Mouse (Mus musculus) retina, embryonic 14.5 days (tissue): ENCODE measurements at regions not wholly inside any gene's neighbourhood (a gene's known extent, or its start where the extent isn't known, plus 50 kb on each side); places are given as distances from the start of the nearest gene placed in this dataset.

Experiments used
- DNase-seq: peaks from one replicate; pipeline ENCODE4 v3.0.0-alpha.2; 2015; ENCODE audit warnings: low spot score

- peak; percentile 24 for DNase-seq
These were observed 52.2 kb upstream of the Foxo6 start for GRCm38 (mm10) chr4:120339371-120339770.

DNA sequence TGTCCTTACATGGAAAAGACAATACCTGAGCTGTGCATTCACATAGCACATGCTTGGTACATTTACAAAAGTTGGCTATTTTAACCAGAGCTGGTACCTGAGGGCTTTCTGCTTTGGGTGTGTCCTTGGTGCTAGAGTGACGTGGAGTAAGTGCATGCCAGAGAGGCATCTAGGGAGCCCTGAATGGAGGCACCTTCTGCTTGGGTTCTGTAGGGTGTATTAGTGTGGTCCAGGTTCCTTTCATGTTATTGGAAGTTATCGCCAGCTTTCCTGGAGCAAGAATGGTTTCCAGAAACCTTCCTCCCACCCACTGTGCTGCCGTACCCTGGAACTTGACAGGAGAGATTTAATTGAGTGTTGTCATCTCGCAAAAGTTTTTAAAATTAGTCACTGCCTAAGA is 53.5 kb upstream of the Foxo6 start:
- no peak for DNase-seq

DNA sequence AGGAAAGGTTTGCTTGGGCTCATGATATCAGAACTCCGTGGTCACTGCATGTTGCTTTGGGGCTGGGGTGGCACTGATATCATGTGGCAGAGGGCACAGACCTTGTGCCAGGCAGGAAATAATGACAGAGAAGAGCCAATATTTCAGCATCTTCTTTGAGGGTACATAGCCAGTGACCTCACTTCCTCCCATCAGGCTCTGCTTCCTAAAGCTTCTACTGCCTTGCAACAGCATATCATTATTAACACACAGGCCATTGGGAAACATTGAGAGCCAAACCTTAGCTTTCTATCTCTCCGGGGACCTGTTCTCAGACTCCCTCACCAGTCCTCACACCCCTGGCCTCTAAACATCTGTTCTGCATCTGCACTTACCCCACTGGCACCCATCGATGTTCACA is 54.8 kb upstream of the Foxo6 start:
- no peak for DNase-seq

DNA sequence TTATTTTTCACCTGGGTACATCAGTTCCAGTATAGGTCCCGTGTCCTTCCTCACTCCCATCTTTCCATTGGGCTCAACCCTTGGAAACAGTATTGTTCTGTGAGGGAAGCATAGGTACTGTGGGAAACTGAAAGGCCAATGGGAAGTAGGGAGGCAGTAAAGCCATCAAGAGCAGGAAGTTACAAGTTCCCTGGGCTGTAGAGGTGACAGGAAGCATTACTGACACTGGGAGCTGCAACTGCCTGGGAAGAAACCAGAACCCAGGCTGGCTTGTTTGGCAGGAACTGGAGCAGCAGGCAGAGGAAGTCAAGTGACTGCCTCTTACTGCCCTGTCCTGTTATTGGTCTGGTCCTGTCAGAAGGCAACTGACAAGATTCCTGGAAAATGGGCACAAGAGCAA is 55.5 kb upstream of the Foxo6 start:
- no peak for DNase-seq

- DNase-seq: no peak
These were observed 58.7 kb upstream of the Foxo6 start for GRCm38 (mm10) chr4:120345676-120346465.

GRCm38 (mm10) chr4:120349841-120350240 is 55.2 kb upstream of the Scmh1 start:
- no peak for DNase-seq

- DNase-seq: no peak
These were observed 51.3 kb upstream of the Scmh1 start for GRCm38 (mm10) chr4:120353784-120354183.
